Mouse (Mus musculus) left cerebral cortex, adult 2 months (tissue): Measurements from ENCODE around the gene Gsx2. TPM values are rescaled to one million over a fixed set of nuclear protein-coding genes. Genes with fewer than 3 reads are reported as not detected.

ENCODE experiments used
- DNase-seq, 2 experiments: peaks; one replicate each; pipeline ENCODE4 v3.0.0; 2021 to 2022; ENCODE audit warnings: low spot score in 2 of 2, mixed read lengths in 1 of 2; ENCODE audit errors: extremely low spot score in 1 of 2
- H3K27ac ChIP-seq: fragments of 200-600 bp; 2 replicates; pipeline ENCODE4 v1.8.1; 2022
- H3K4me3 ChIP-seq: fragments of 200-600 bp; 2 replicates; pipeline ENCODE4 v1.8.1; 2022
- CTCF ChIP-seq: fragments of 200-600 bp; IDR thresholded peaks from 2 replicates; pipeline ENCODE4 v1.8.1; 2022; ENCODE audit warnings: antibody characterized with exemption, mild to moderate bottlenecking, moderate library complexity
- intact Hi-C: fragments of 180-260 bp; cut with DNase I; formaldehyde crosslinking; loops from one replicate; pipeline ENCODE4 v1.15.1; 2025
- total RNA-seq, 2 experiments: library from RNA; stranded (reverse); gene quantifications; 2 replicates each; pipeline ENCODE4 v1.2.3; 2021

The Gsx2 gene
- total RNA-seq, 2 experiments from 2014 or later: 0.28 TPM; not detected in 1

DNA sequence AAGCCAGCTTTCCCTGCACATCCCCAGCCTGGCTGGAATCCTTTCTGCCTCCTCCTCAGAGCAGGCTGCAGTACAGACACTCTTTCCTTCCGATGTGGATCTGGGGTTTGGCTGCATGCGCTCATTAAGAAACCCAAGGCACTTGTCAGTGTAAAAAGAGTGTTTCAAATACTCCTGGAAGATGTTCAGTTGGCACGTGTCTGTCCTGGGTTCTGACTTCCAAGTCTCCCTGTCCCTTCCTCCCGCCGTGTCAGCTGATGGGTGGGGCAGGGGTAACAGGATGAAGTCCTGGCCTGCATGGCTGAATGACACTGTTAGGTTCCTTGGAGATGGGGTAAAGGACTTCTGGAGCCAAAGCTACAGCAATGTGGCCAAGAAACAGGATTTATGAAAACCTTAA, 46.2 kb downstream of the Gsx2 start:
- H3K27ac ChIP-seq: no peak overlapping the region
- H3K4me3 ChIP-seq: no peak overlapping the region
- intact Hi-C loops: no loop called here
- no peak for TF ChIP-seq CTCF
- DNase-seq: peak in 1 of 2 experiments; percentile 11

Other genes with a start within 250 kb of the Gsx2 start
- gene Chic2, start 30.8 kb upstream of the Gsx2 start, total RNA-seq: 10 to 100 TPM; 18.1 to 19.9 TPM
- gene Pdgfra, start 76.7 kb downstream of the Gsx2 start, total RNA-seq: 10 to 100 TPM; 38.0 to 41.6 TPM